Mouse (Mus musculus): ENCODE results near the gene Cbfa2t3.

- TF ChIP-seq CTCF (IDR thresholded peaks at IDR 0.05), result no peak
- no peak for TF ChIP-seq EP300 (IDR thresholded peaks at IDR 0.05)
Measured at GRCm38 (mm10) chr8:122620446-122620845, 78.5 kb downstream of the Cbfa2t3 start.

Data from lung, postnatal 0 days (tissue).